Mouse (Mus musculus): ENCODE results near the gene Rpl37a. TPM values are rescaled to one million over a fixed set of nuclear protein-coding genes. Genes with fewer than 3 reads are reported as not detected.

Rpl37a gene
- 697 and 870 TPM in 2 replicates for polyA plus RNA-seq (2012; rRNA removed)

- Histone ChIP-seq H3K27ac (ENCODE audit: control insufficient read depth, insufficient read depth, low read length) (peak within 1 kb of the TSS; percentile 87), H3K4me3 (ENCODE audit: control insufficient read depth, insufficient read depth, low read length) (peak within 1 kb of the TSS; percentile 88), H3K4me1 (replicated peaks; ENCODE audit: control insufficient read depth, insufficient read depth, low read length) (peaks cover 10% of the 10 kb centered on the region), H3K27me3 (ENCODE audit: control insufficient read depth, insufficient read depth, low read length) (no peaks in the 10 kb centered on the region), H3K36me3 (ENCODE audit: control insufficient read depth, insufficient read depth, low read length) (peaks cover 27% of the 10 kb centered on the region)
- peak; percentile 85 for TF ChIP-seq POLR2A (IDR thresholded peaks at IDR 0.05; ENCODE audit: control insufficient read depth, extremely low read depth, insufficient read depth, low read length, poor library complexity)
- TF ChIP-seq CTCF (IDR thresholded peaks at IDR 0.05; ENCODE audit: borderline replicate concordance, control insufficient read depth, extremely low read depth, insufficient read depth, low read length, poor library complexity), result no peak
- WGBS, result 5% methylated on average over 68 of the region's 68 CpGs
- peak; percentile 91 for DNase-seq
Observed at GRCm38 (mm10) chr1:72710753-72711653, at the start of gene Rpl37a. TSS of gene Rpl37a (plus strand) at chr1:72711290.

- no peak overlapping the region for H3K27ac ChIP-seq (ENCODE audit: control insufficient read depth, insufficient read depth, low read length)
Observed at GRCm38 (mm10) chr1:72673070-72673469, 38.0 kb upstream of the Rpl37a start.

GRCm38 (mm10) chr1:72696256-72696655 lies 14.8 kb upstream of the Rpl37a start:
- no peaks in the 10 kb centered on the region for H3K4me1 ChIP-seq (replicated peaks; ENCODE audit: control insufficient read depth, insufficient read depth, low read length)
- H3K27ac ChIP-seq (ENCODE audit: control insufficient read depth, insufficient read depth, low read length), result no peak overlapping the region
- H3K4me3 ChIP-seq (ENCODE audit: control insufficient read depth, insufficient read depth, low read length), result no peak overlapping the region
- TF ChIP-seq POLR2A (IDR thresholded peaks at IDR 0.05; ENCODE audit: control insufficient read depth, extremely low read depth, insufficient read depth, low read length, poor library complexity), result no peak
- no peak for TF ChIP-seq CTCF (IDR thresholded peaks at IDR 0.05; ENCODE audit: borderline replicate concordance, control insufficient read depth, extremely low read depth, insufficient read depth, low read length, poor library complexity)
- no peaks in the 10 kb centered on the region for H3K36me3 ChIP-seq (ENCODE audit: control insufficient read depth, insufficient read depth, low read length)
- DNase-seq, result no peak
- 60% methylated on average over 3 of the region's 3 CpGs for WGBS
- H3K27me3 ChIP-seq (ENCODE audit: control insufficient read depth, insufficient read depth, low read length), result no peaks in the 10 kb centered on the region

More at GRCm38 (mm10) chr1:72673070-72673469, 38.0 kb upstream of the Rpl37a start:
- H3K36me3 ChIP-seq (ENCODE audit: control insufficient read depth, insufficient read depth, low read length), result no peaks in the 10 kb centered on the region
- no peaks in the 10 kb centered on the region for H3K27me3 ChIP-seq (ENCODE audit: control insufficient read depth, insufficient read depth, low read length)
- no peaks in the 10 kb centered on the region for H3K4me1 ChIP-seq (replicated peaks; ENCODE audit: control insufficient read depth, insufficient read depth, low read length)
- no peak overlapping the region for H3K4me3 ChIP-seq (ENCODE audit: control insufficient read depth, insufficient read depth, low read length)
- TF ChIP-seq POLR2A (IDR thresholded peaks at IDR 0.05; ENCODE audit: control insufficient read depth, extremely low read depth, insufficient read depth, low read length, poor library complexity) (no peak), CTCF (IDR thresholded peaks at IDR 0.05; ENCODE audit: borderline replicate concordance, control insufficient read depth, extremely low read depth, insufficient read depth, low read length, poor library complexity) (no peak)
- no peak for DNase-seq
- WGBS, result 87% methylated on average over 3 of the region's 3 CpGs

GRCm38 (mm10) chr1:72698651-72699050 lies 12.4 kb upstream of the Rpl37a start:
- no peak overlapping the region for H3K4me3 ChIP-seq (ENCODE audit: control insufficient read depth, insufficient read depth, low read length)
- no peak for DNase-seq
- H3K4me1 ChIP-seq (replicated peaks; ENCODE audit: control insufficient read depth, insufficient read depth, low read length), result no peaks in the 10 kb centered on the region
- H3K27ac ChIP-seq (ENCODE audit: control insufficient read depth, insufficient read depth, low read length), result no peak overlapping the region
- TF ChIP-seq CTCF (IDR thresholded peaks at IDR 0.05; ENCODE audit: borderline replicate concordance, control insufficient read depth, extremely low read depth, insufficient read depth, low read length, poor library complexity) (no peak), POLR2A (IDR thresholded peaks at IDR 0.05; ENCODE audit: control insufficient read depth, extremely low read depth, insufficient read depth, low read length, poor library complexity) (no peak)
- 87% methylated on average over 4 of the region's 4 CpGs for WGBS
- H3K27me3 ChIP-seq (ENCODE audit: control insufficient read depth, insufficient read depth, low read length), result no peaks in the 10 kb centered on the region
- no peaks in the 10 kb centered on the region for H3K36me3 ChIP-seq (ENCODE audit: control insufficient read depth, insufficient read depth, low read length)

- 88% methylated on average over 11 of the region's 11 CpGs for WGBS
- no peaks in the 10 kb centered on the region for H3K27me3 ChIP-seq (ENCODE audit: control insufficient read depth, insufficient read depth, low read length)
- H3K4me3 ChIP-seq (ENCODE audit: control insufficient read depth, insufficient read depth, low read length), result no peak within 1 kb of the TSS
- H3K4me1 ChIP-seq (replicated peaks; ENCODE audit: control insufficient read depth, insufficient read depth, low read length), result no peaks in the 10 kb centered on the region
- no peaks in the 10 kb centered on the region for H3K36me3 ChIP-seq (ENCODE audit: control insufficient read depth, insufficient read depth, low read length)
- no peak for TF ChIP-seq POLR2A (IDR thresholded peaks at IDR 0.05; ENCODE audit: control insufficient read depth, extremely low read depth, insufficient read depth, low read length, poor library complexity)
- no peak for DNase-seq
- no peak within 1 kb of the TSS for H3K27ac ChIP-seq (ENCODE audit: control insufficient read depth, insufficient read depth, low read length)
Observed at GRCm38 (mm10) chr1:72700479-72700878, 10.6 kb upstream of the Rpl37a start, which contains the start of gene Ankar. TSS of gene Ankar (minus strand) at chr1:72700579.

GRCm38 (mm10) chr1:72707525-72707924 lies 3.6 kb upstream of the Rpl37a start:
- Histone ChIP-seq H3K4me3 (ENCODE audit: control insufficient read depth, insufficient read depth, low read length) (no peak overlapping the region), H3K27me3 (ENCODE audit: control insufficient read depth, insufficient read depth, low read length) (no peaks in the 10 kb centered on the region), H3K4me1 (replicated peaks; ENCODE audit: control insufficient read depth, insufficient read depth, low read length) (peaks cover 7% of the 10 kb centered on the region), H3K36me3 (ENCODE audit: control insufficient read depth, insufficient read depth, low read length) (peaks cover 3% of the 10 kb centered on the region), H3K27ac (ENCODE audit: control insufficient read depth, insufficient read depth, low read length) (no peak overlapping the region)
- TF ChIP-seq CTCF (IDR thresholded peaks at IDR 0.05; ENCODE audit: borderline replicate concordance, control insufficient read depth, extremely low read depth, insufficient read depth, low read length, poor library complexity) (no peak), POLR2A (IDR thresholded peaks at IDR 0.05; ENCODE audit: control insufficient read depth, extremely low read depth, insufficient read depth, low read length, poor library complexity) (no peak)
- DNase-seq, result no peak
- 28% methylated on average over 4 of the region's 4 CpGs for WGBS

Measured in thymus, adult 2 months (tissue).